Comparison of ENCODE assay signal across 8 mouse cellular contexts in the genomic region with DNA sequence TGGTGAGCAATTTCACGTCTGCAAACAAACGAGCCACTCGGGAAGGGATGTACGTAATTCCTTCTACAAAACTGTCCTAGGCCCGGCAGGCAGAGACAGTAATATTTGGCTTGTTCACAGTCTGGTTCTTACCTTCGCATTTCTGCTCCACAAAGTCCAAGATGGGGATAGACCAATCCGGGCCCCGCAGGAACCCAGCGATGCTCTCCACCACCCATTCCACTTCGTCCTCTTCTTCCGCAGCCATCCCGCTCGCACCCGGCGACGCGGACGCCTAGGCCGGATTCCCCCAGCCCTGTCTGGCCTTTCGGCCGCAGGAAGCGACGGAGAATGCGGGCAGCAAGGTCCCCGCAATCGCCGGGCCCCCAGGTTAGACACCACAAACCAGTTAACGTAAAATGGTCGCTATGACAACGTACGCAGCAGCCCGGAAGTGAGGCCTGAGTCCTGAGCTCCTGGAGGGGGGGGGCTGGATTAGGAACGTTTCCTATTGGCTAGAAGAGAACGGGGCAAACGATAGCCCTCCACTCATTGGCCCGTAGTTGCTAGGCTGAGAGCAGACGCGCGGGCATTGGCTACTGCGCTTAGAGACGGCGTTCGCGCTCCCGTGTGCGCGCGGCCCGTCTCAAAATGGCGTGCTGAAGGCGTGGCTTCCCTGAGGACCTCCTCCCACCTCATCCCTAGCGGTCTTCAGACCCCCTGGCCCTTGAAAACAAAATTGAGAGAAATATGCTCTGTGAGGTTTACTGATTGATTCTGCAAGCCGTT. TPM values are rescaled to one million over a fixed set of nuclear protein-coding genes. Genes with fewer than 3 reads are reported as not detected.
A peak's percentile ranks its signal among the peaks of the same experiment; 100 is the strongest.
DNase-seq lines count a peak whose midpoint lies in the region; ATAC-seq lines count a peak whose summit lies in the region.

A gene (minus strand): TSS at position 527 of the 768 bp plus-strand sequence.

- peak within 1 kb of the TSS; percentile 26 for H3K27ac ChIP-seq in lung, embryonic 16.5 days (ENCODE audit: low read length)

- no peaks in the 10 kb centered on the region for H3K27me3 ChIP-seq in lung, embryonic 16.5 days (ENCODE audit: control insufficient read depth, insufficient read depth, low read depth, low read length)

- H3K4me3 ChIP-seq in lung, embryonic 16.5 days (ENCODE audit: low read length), result peak within 1 kb of the TSS; percentile 74

- WGBS in lung, embryonic 16.5 days, result under 1% methylated on average over 53 of the region's 53 CpGs

- ATAC-seq in hematopoietic stem cell, adult 5-6 weeks (replicated peaks in 1 of 2; ENCODE audit: insufficient read depth in 1 of 2, low FRiP score in 2 of 2, low TSS enrichment in 1 of 2, low read depth in 1 of 2, poor library complexity in 2 of 2, severe bottlenecking in 2 of 2), result peak; percentile 99
- ATAC-seq in lung, embryonic 16.5 days (ENCODE audit: low read depth), result peak; percentile 100

- H3K4me2 ChIP-seq in lung, embryonic 16.5 days (ENCODE audit: low read depth, low read length), result peak within 1 kb of the TSS; percentile 92

- H3K9ac ChIP-seq in lung, embryonic 16.5 days (ENCODE audit: low read length), result peak within 1 kb of the TSS; percentile 70

- H3K36me3 ChIP-seq in lung, embryonic 16.5 days (ENCODE audit: control insufficient read depth, insufficient read depth, low read length), result no peaks in the 10 kb centered on the region; the same call in 1 of the 2 replicates

- peak; percentile 94 for DNase-seq in MEL-GATA-1-ER (ENCODE audit: extremely low read depth, low read depth)
- peak; percentile 86 for DNase-seq in cerebellum, adult 8-10 months
- peak; percentile 96 for DNase-seq in forelimb bud, embryonic 11.5 days (ENCODE audit: low read depth, low spot score)
- peak; percentile 85 for DNase-seq in layer of hippocampus, adult 9-10 months (ENCODE audit: low spot score)
- peak; percentile 70 for DNase-seq in ovary, postnatal 10 days (ENCODE audit: low spot score)
- peak; percentile 85 to 87 for DNase-seq in thymus, postnatal 10 days (ENCODE audit: low spot score in 2 of 2)

- peaks cover 13% of the 10 kb centered on the region for H3K4me1 ChIP-seq in lung, embryonic 16.5 days (replicated peaks; ENCODE audit: control insufficient read depth, insufficient read depth, low read length)

- H3K9me3 ChIP-seq in lung, embryonic 16.5 days (ENCODE audit: control insufficient read depth, low read length), result no peaks in the 10 kb centered on the region

RNA-seq across cellular contexts. Expression of the gene that starts here (rescaled TPM):
- 61.2 and 65.3 TPM in 2 replicates for total RNA-seq in hematopoietic stem cell, adult 5-6 weeks (2017)
- polyA plus RNA-seq in lung, embryonic 16.5 days (2015; fragmentation: Nextera tagmentation; extraction: Ambion mirVana), result 71.6 and 76.8 TPM in 2 replicates

Comparison
In these comparisons a context has a peak if more than half of its experiments do, and no peak if none do; other contexts are left out.
1. Peak in every context shown above with its lines: DNase-seq, ATAC-seq, H3K4me3 ChIP-seq and H3K27ac ChIP-seq.